Mouse (Mus musculus): ENCODE data around the gene Rpl7l1.

DNA sequence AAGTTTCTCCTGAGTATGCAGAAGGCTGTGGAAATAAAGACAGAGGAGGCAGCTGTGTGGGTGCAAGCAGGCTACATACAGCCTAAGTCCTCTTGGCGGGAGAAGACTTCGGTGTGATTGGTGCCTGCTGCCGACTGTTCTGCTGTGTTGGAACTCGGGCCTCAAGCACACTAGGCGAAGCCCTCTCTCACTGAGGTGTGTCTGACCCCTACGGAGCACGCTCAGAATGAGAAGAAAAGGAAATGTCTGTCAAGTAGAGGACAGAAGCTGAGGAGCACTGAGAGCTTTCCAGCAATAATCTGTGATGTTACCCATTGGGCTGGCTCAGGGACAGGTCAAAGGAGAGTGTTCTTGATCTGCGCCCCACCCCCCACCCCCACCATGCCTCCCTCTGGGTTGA lies 40.6 kb upstream of the Rpl7l1 start:
- TF ChIP-seq CTCF (conservative IDR thresholded peaks at IDR 0.05; ENCODE audit: low read length) = no peak
- no peak for TF ChIP-seq NANOG (IDR thresholded peaks at IDR 0.05; ENCODE audit: borderline replicate concordance, low read length)

All from E14TG2a.4 (cell line).